Mouse (Mus musculus): ENCODE results near the gene Them7. TPM values are rescaled to one million over a fixed set of nuclear protein-coding genes. Genes with fewer than 3 reads are reported as not detected.

Them7 gene
- polyA plus RNA-seq (2014; fragmentation: Illumina TruSeq; extraction: RNeasy Lipid Tissue Mini Kit (QIAGEN cat#74804); ENCODE audit: low read depth, low replicate concordance) = 4.6 TPM

DNA sequence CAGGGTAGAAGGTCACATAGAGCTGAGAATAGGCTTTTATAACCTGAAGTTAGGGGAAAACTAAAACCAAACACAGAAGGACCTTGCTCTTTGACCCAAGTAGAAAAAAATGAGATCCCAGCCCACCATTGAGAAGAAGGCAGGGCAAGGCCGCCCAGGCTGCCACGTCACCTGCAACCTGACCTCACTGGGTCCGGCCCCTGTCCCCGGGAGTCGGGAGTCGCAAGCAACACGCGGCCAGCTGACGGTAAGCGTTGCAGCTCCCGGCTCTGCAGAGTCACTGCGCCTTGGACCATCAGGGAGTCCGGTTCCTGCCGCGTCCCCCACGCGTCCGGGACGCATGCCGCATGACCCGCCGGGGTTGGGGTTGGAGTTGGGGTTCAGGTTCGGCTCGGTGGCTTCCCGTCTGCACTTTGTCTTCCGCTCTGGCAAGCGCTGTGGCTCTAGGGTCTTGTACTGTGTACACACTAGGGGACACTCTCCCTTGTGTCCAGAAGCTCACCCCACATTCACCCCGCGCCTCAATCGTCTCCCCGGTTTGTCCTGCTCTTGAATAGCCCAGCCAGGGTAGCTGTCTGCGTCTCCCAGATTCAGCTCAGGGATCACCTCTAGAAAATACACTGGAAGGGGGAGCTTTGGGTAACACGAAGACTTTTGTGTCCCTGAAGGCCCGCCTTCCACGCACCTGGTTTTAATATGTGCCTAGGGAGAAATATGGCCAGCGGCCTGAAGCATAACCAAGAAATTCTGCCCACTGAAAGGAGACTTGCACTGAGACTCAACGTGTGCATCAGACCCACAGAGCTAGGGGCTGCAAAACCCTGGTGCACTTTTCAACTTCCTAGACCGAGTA is at the start of gene Them7:
Gene Them7 (plus strand): TSS at position 187 of the 853 bp plus-strand sequence.

DNA sequence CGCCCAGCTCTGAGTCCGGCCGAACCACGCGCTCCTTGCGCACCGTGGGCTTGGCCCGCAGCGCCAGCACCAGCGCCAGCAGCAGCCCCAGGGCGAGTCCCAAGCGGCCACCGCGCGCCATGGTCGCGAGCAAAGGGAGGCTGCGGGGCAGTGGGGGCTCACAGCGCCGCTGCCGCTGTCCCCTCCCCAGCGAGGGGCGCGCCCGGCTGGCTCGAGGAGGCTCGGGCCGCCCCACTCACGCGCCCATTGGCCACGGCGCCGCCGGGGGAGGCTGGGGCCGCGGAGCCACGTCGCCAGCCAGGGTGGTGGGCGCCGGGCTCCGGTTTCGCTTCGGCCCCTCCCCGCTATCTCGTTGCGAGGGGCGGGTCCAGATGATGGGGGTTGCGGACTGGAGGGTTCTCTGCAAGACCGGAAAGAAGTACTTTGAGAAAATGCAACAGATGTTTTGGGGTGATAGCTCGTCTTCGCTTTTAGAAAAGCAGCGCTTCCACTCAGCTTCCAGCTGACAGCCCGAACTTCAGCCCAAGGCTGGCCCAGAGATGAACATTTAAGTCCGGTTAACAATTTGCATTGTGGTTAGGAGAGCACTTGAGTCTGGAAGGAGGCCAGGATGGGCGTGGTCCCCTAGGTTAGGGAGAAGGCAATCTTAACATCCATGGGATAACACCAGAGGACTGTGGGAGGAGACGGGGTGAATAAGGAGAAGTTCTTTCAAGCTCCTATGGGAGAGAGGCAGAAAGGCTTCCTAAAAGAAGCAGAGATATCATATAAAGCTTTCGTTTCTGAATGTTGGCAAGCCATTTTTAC is 175.2 kb downstream of the Them7 start, which contains the start of gene Rcn1:
Gene Rcn1 (minus strand): TSS at position 235 of the 807 bp plus-strand sequence.

Other genes with a start within 250 kb of the Them7 start
- gene Eif3m, start 207.2 kb upstream of the Them7 start, polyA plus RNA-seq (2014; fragmentation: Illumina TruSeq; extraction: RNeasy Lipid Tissue Mini Kit (QIAGEN cat#74804); ENCODE audit: low read depth, low replicate concordance) = 141 TPM
- not detected for gene Gm11060, start 132.3 kb upstream of the Them7 start, polyA plus RNA-seq (2014; fragmentation: Illumina TruSeq; extraction: RNeasy Lipid Tissue Mini Kit (QIAGEN cat#74804); ENCODE audit: low read depth, low replicate concordance)
- gene Wt1, start 97.8 kb upstream of the Them7 start, polyA plus RNA-seq (2014; fragmentation: Illumina TruSeq; extraction: RNeasy Lipid Tissue Mini Kit (QIAGEN cat#74804); ENCODE audit: low read depth, low replicate concordance) = 10.5 TPM
- 248 TPM for gene Rcn1, start 175.0 kb downstream of the Them7 start, polyA plus RNA-seq (2014; fragmentation: Illumina TruSeq; extraction: RNeasy Lipid Tissue Mini Kit (QIAGEN cat#74804); ENCODE audit: low read depth, low replicate concordance)

Data from adipose tissue, adult 10 weeks (tissue).